Mouse (Mus musculus) liver, embryonic 12.5 days (tissue): ENCODE data around the gene D430041D05Rik. TPM values are rescaled to one million over a fixed set of nuclear protein-coding genes. Genes with fewer than 3 reads are reported as not detected.

ENCODE experiments used
- ATAC-seq: fragments of 200-750 bp; cut with Nextera tagmentation; 2 replicates; pipeline ENCODE4 v1.8.0; 2017; ENCODE audit warnings: moderate number of reproducible peaks, mild to moderate bottlenecking, moderate library complexity
- H3K27ac ChIP-seq: fragments of 300-500 bp; sonication (generic); 2 replicates; pipeline ENCODE4 v1.5.1; 2016; ENCODE audit warnings: mild to moderate bottlenecking
- H3K27me3 ChIP-seq: fragments of 300-500 bp; sonication (generic); replicated peaks from 2 replicates; pipeline ENCODE4 v1.6.1; 2016; ENCODE audit warnings: mild to moderate bottlenecking, moderate library complexity
- H3K36me3 ChIP-seq: fragments of 300-500 bp; sonication (generic); 2 replicates; pipeline ENCODE4 v1.6.1; 2016; ENCODE audit warnings: mild to moderate bottlenecking, moderate library complexity
- H3K4me1 ChIP-seq: fragments of 300-500 bp; sonication (generic); 2 replicates; pipeline ENCODE4 v1.6.1; 2016
- H3K4me2 ChIP-seq: fragments of 300-500 bp; sonication (generic); 2 replicates; pipeline ENCODE4 v1.6.1; 2016; ENCODE audit warnings: mild to moderate bottlenecking, moderate library complexity
- H3K4me3 ChIP-seq: fragments of 300-500 bp; sonication (generic); 2 replicates; pipeline ENCODE4 v1.5.1; 2016; ENCODE audit warnings: mild to moderate bottlenecking, moderate library complexity
- H3K9ac ChIP-seq: fragments of 300-500 bp; sonication (generic); 2 replicates; pipeline ENCODE4 v1.6.1; 2016; ENCODE audit warnings: mild to moderate bottlenecking, moderate library complexity
- H3K9me3 ChIP-seq: fragments of 300-500 bp; sonication (generic); replicated peaks from 2 replicates; pipeline ENCODE4 v1.6.1; 2016; ENCODE audit warnings: mild to moderate bottlenecking, moderate library complexity
- WGBS: fragments of 180-500 bp; shearing (Covaris S2); methylation state at CpG from one replicate; pipeline ENCODE4 v1.1.7; 2016; ENCODE audit not compliant: insufficient replicate concordance; 5-methylcytosine and 5-hydroxymethylcytosine counted together
- polyA plus RNA-seq: library from polyadenylated mRNA; unstranded; fragments of >200 nt; fragmentation: Nextera tagmentation; extraction: Ambion mirVana; gene quantifications from 2 replicates; pipeline ENCODE4 v1.2.1, GENCODE M21; 2016

Gene D430041D05Rik
- polyA plus RNA-seq, 1 experiment from 2014 or later = 0.02 TPM

DNA sequence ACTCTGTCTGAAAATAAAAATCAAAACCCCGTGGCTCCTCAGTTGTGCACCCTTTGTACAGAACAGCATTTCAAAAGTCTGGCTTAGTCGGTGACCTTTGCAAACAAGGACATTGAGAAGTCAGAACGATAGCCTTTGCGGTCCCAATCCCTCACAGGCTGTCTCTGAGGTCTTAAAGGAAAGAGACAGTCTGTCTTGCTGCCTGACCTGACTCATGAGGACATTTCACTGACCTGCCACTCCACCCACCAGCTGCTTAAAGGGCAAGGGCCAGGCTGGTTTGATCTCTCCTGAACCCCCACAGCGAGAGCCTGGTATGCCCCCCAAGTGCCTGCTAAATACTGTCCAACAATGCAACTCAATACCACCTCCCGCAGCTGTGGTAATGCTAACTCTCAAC is 6.8 kb downstream of the D430041D05Rik start:
- H3K27ac ChIP-seq = no peak overlapping the region
- no peaks in the 10 kb centered on the region for H3K4me1 ChIP-seq
- H3K36me3 ChIP-seq = no peaks in the 10 kb centered on the region
- no peak overlapping the region for H3K4me3 ChIP-seq
- 71% methylated on average over 6 of the region's 6 CpGs for WGBS
- H3K27me3 ChIP-seq = peaks cover 24% of the 10 kb centered on the region
- no peak overlapping the region for H3K4me2 ChIP-seq
- no peak overlapping the region for H3K9ac ChIP-seq
- no peak for ATAC-seq
- no peaks in the 10 kb centered on the region for H3K9me3 ChIP-seq

DNA sequence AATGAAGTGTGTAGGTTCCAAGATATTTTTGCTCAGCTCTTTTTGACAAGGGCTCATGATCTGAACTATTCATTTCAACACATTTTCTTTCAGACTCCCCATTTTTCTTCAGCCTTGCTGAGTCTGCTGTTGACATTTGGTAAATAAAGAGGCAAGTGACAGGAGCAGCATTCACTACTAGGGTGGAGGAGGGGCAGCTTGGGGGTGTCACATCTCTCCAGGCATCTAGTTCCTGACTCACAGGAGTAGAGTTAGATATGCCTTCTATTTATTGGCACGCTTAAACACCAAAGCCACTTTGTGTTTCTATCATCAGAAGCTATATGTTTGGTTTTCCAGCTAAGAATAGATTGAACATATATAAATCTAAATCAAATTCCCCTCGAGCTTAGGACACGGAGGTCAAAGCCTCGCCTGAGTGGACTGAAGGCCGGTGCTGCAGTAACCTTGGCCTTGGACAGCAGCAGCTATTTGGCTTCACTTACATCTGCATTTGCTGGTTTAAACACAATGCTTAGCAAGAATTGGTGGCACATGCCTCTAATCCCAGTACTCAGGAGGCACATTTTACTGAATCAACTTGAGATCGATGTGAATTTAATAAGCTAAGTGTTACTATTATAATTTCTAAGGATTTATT is 12.0 kb downstream of the D430041D05Rik start:
- Histone ChIP-seq H3K27ac (no peak overlapping the region), H3K4me3 (no peak overlapping the region), H3K9me3 (no peaks in the 10 kb centered on the region), H3K9ac (no peak overlapping the region), H3K4me2 (no peak overlapping the region), H3K4me1 (no peaks in the 10 kb centered on the region), H3K27me3 (no peaks in the 10 kb centered on the region), H3K36me3 (no peaks in the 10 kb centered on the region)
- ATAC-seq = no peak
- 69% methylated on average over 6 of the region's 6 CpGs for WGBS

DNA sequence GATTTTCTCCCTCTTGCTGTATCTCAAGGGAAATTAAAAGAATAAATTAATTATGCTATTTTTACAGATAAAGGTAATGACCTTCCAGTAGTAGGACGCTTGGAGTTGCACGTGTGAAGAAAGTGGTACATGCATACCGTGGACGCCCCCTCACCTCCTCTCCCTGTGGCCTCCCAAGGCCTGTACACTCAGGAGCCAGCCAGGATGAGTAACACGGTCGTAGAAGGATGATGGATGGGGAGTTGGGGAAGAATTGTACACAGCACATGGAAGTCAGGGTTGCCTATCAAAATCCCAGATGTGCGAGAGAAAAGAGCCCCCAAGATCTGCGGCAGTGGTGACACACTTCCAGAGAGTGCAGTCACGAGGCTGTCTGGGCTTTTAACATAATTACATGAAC is 14.9 kb downstream of the D430041D05Rik start:
- Histone ChIP-seq H3K27ac (no peak overlapping the region), H3K9me3 (no peaks in the 10 kb centered on the region), H3K36me3 (no peaks in the 10 kb centered on the region), H3K4me3 (no peak overlapping the region), H3K9ac (no peak overlapping the region), H3K27me3 (no peaks in the 10 kb centered on the region), H3K4me2 (no peak overlapping the region), H3K4me1 (no peaks in the 10 kb centered on the region)
- WGBS = 70% methylated on average over 9 of the region's 9 CpGs
- no peak for ATAC-seq

DNA sequence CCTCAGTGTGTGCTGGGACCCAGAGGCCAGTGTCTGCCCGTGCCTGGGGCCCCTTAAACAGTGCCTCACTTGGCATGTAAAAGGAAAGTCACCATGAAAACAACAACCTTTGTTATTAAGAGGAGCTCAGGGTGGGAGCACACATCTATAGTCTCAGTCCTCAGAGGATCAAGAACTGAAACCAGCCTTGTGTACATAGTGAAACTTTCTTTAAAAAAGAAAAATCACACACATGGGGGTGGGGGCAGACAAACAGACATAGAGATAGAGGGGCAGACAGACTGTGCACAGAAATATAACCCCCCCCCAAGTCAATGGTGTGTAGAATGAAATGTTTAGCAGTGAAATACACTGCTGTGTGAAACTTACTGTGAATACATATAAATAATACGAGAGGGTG is 16.0 kb downstream of the D430041D05Rik start:
- Histone ChIP-seq H3K27me3 (no peaks in the 10 kb centered on the region), H3K27ac (no peak overlapping the region), H3K4me3 (no peak overlapping the region)

DNA sequence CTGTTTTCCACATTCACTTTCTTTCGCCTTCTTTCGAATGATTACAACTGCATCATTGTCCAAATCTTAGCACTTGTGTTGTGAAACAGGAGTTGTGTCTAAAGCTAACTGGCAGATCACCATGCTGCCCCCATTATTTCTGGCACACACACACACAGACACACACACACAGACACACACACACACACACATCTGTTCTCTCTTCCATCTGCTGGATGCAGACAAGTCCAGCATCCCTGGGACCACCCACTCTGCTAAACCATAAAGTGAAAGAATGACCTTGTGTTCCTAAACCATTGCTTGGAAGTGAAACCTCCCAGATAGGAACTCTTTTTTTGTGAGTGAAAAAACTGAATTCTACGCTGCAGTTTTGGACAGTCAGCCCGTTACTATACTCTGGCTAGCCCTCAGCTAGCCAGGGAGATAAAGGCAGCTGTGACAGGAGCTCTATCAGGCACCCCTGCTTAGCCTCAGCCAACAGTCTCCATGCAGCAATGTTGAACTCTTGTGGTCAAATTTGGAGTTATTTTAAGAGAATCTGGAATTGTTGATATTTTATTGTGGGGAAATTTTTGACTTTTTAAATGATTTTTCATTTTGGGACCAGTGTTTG is 18.0 kb downstream of the D430041D05Rik start:
- no peak for ATAC-seq
- H3K4me1 ChIP-seq = no peaks in the 10 kb centered on the region
- H3K4me3 ChIP-seq = no peak overlapping the region
- WGBS = 66% methylated on average over 4 of the region's 4 CpGs
- no peak overlapping the region for H3K27ac ChIP-seq
- H3K9ac ChIP-seq = no peak overlapping the region
- no peaks in the 10 kb centered on the region for H3K36me3 ChIP-seq
- H3K27me3 ChIP-seq = no peaks in the 10 kb centered on the region
- no peak overlapping the region for H3K4me2 ChIP-seq
- H3K9me3 ChIP-seq = no peaks in the 10 kb centered on the region

More for the DNA sequence above, 16.0 kb downstream of the D430041D05Rik start:
- no peak overlapping the region for H3K4me2 ChIP-seq
- ATAC-seq = no peak
- WGBS = 39% methylated on average over 2 of the region's 2 CpGs
- H3K9me3 ChIP-seq = no peaks in the 10 kb centered on the region
- no peaks in the 10 kb centered on the region for H3K36me3 ChIP-seq
- no peaks in the 10 kb centered on the region for H3K4me1 ChIP-seq
- H3K9ac ChIP-seq = no peak overlapping the region

DNA sequence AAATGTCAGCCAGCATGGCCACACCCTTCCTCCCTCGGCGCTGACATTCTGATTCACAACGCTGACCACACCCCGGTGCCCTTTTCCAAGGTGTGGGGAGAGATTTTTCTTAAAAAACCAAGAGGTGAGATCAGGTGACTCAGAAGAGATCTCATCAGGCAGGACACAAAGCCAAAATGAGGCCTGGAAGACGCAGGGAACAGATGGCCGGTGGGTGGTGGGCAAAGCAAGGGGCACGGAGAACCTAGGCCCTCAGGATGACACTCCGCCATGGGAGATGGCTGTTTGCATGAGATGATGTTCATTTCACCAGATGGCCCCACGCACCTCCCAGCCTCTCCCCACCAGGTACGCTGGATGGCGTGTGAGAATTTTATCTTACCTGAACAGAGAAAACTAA is 21.6 kb downstream of the D430041D05Rik start:
- WGBS = 72% methylated on average over 11 of the region's 11 CpGs
- no peaks in the 10 kb centered on the region for H3K36me3 ChIP-seq

DNA sequence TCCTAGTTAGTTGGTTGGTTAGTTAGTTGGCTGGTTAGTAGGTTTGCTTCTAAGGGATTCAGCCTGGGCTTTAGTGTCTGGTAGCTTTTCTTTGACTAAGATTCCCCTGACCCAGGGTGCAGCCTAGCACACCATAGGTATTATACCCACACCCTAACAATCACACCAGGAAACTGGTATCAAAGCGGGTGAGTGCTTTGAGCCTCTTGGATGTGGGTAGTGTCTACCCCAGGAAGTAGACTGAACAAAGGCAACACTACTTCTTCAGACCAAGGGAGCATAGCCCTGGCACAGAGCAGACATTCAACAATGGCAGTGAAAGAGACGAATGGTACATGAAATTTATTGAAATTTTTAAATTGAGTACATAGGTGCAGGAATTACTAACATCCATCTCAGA is 24.9 kb downstream of the D430041D05Rik start:
- H3K4me3 ChIP-seq = no peak overlapping the region
- H3K4me1 ChIP-seq = no peaks in the 10 kb centered on the region
- no peak for ATAC-seq
- H3K4me2 ChIP-seq = no peak overlapping the region
- H3K9me3 ChIP-seq = no peaks in the 10 kb centered on the region
- no peaks in the 10 kb centered on the region for H3K36me3 ChIP-seq
- WGBS = 70% methylated on average over 2 of the region's 2 CpGs
- no peak overlapping the region for H3K9ac ChIP-seq
- no peak overlapping the region for H3K27ac ChIP-seq
- no peaks in the 10 kb centered on the region for H3K27me3 ChIP-seq

More for the DNA sequence above, 21.6 kb downstream of the D430041D05Rik start:
- Histone ChIP-seq H3K4me3 (no peak overlapping the region), H3K4me2 (no peak overlapping the region), H3K9ac (no peak overlapping the region), H3K27me3 (no peaks in the 10 kb centered on the region), H3K27ac (no peak overlapping the region), H3K4me1 (no peaks in the 10 kb centered on the region), H3K9me3 (no peaks in the 10 kb centered on the region)
- no peak for ATAC-seq

DNA sequence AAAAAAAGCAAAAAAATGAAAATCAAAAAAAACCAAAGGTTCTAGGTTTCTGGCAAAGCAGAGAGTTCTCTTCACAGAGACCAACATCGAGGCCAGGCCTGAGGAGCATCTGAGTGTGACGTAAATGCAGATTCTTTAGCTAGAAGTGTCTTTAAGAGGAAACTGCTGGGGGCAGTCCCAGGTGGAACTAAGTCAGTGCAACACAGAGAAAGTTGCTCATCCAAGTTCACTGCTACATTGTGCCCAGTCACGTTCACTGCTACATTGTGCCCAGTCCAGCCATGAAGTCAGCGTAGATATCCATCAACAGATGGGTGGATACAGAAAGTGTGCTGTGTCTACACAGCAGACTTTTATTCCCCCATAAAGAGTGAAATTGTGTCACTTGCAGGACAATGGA is 27.2 kb downstream of the D430041D05Rik start:
- ATAC-seq = no peak
- Histone ChIP-seq H3K36me3 (no peaks in the 10 kb centered on the region), H3K27me3 (peaks cover 11% of the 10 kb centered on the region), H3K4me3 (no peak overlapping the region), H3K9me3 (no peaks in the 10 kb centered on the region), H3K27ac (no peak overlapping the region), H3K4me2 (no peak overlapping the region), H3K9ac (no peak overlapping the region), H3K4me1 (no peaks in the 10 kb centered on the region)
- 75% methylated on average over 4 of the region's 4 CpGs for WGBS

DNA sequence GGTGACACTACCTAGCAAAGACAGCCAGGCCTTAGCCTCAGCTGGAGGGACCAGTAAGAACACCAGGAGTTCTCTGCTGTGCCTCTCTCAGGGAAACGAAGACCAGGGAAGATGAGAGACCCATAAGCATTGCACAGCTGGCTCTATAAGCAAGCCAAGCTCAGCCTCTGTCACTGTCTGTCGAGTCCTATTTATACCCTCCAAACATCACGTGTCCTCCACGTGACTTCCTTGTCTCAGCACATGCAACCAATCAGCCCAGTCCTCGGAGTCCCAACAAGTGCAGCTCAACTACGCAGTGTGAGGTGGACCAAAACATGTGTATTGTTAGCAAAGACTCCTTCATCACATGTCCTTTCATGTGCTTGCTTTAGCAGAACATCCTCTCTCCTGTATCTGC is 28.0 kb downstream of the D430041D05Rik start:
- H3K27ac ChIP-seq = no peak overlapping the region
- H3K9ac ChIP-seq = no peak overlapping the region
- H3K4me1 ChIP-seq = no peaks in the 10 kb centered on the region
- no peak overlapping the region for H3K4me2 ChIP-seq
- WGBS = 66% methylated on average over 6 of the region's 6 CpGs
- peaks cover 11% of the 10 kb centered on the region for H3K27me3 ChIP-seq
- no peak overlapping the region for H3K4me3 ChIP-seq
- H3K36me3 ChIP-seq = no peaks in the 10 kb centered on the region
- no peak for ATAC-seq
- H3K9me3 ChIP-seq = no peaks in the 10 kb centered on the region

DNA sequence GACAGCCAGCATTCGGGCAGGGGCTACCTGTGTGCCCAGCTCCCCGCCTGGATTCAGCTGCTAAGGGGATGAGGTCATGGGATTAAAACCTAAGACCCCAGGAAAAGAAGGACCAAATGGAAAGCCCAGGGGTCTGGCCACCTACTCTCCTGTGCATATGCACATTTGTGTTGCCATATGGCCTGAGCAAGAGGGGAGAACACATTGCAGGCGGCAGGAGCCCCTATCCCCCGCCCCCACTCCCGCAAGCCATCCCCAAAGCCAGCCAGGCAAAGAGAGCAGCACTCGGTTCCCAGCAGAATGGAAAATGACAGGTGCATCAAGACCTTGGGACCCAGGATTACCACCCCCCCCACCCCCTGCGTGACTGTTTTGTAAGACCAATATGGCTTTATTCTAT is 31.5 kb downstream of the D430041D05Rik start:
- H3K27ac ChIP-seq = no peak overlapping the region
- no peaks in the 10 kb centered on the region for H3K9me3 ChIP-seq
- H3K36me3 ChIP-seq = no peaks in the 10 kb centered on the region
- 20% methylated on average over 7 of the region's 7 CpGs for WGBS
- peaks cover 11% of the 10 kb centered on the region for H3K27me3 ChIP-seq
- no peak overlapping the region for H3K4me3 ChIP-seq
- no peak overlapping the region for H3K4me2 ChIP-seq
- no peak for ATAC-seq
- H3K4me1 ChIP-seq = no peaks in the 10 kb centered on the region
- no peak overlapping the region for H3K9ac ChIP-seq

DNA sequence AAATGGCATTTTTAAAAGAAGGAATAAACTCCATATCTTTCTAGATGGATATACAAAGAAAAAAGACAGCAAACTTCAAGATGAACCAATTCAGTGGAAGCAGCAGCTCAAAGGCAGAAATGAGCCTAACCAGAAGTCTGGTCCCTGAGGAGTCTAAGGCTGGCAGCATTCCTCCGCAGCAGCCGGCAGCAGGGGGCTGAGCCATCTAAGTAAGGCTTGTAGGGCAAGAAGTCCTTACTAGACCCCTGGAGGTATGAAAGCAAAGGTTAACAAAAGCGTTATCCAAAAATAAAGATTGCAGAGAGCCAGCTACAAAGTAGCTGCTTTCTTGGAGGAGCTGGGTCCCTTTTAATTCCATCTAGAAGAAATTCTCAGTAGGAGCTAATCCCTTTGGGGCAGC is 32.0 kb downstream of the D430041D05Rik start:
- no peak overlapping the region for H3K4me3 ChIP-seq
- H3K9me3 ChIP-seq = no peaks in the 10 kb centered on the region
- no peak for ATAC-seq
- no peak overlapping the region for H3K27ac ChIP-seq
- no peaks in the 10 kb centered on the region for H3K4me1 ChIP-seq
- WGBS = 18% methylated on average over 3 of the region's 3 CpGs
- H3K27me3 ChIP-seq = peaks cover 11% of the 10 kb centered on the region
- no peaks in the 10 kb centered on the region for H3K36me3 ChIP-seq
- H3K9ac ChIP-seq = no peak overlapping the region
- H3K4me2 ChIP-seq = no peak overlapping the region

DNA sequence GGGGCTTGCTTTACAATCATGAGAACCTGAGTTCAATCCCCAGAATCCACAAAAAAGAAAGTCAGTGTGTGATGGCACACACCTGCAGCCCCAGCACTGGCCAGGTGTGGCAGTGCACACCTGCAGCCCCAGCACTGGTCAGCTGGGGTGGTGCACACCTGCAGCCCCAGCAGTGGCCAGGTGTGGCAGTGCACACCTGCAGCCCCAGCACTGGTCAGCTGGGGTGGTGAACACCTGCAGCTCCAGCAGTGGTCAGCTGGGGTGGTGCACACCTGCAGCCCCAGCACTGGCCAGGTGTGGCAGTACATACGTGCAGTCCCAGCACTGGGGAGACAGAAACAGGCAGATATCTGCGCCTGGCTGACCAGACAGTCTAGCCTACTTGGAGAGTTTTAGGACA is 32.8 kb downstream of the D430041D05Rik start:
- 45% methylated on average over 2 of the region's 2 CpGs for WGBS
- ATAC-seq = no peak
- no peak overlapping the region for H3K4me2 ChIP-seq
- H3K36me3 ChIP-seq = no peaks in the 10 kb centered on the region
- H3K9me3 ChIP-seq = no peaks in the 10 kb centered on the region
- H3K27me3 ChIP-seq = peaks cover 11% of the 10 kb centered on the region
- H3K4me1 ChIP-seq = no peaks in the 10 kb centered on the region
- no peak overlapping the region for H3K4me3 ChIP-seq
- no peak overlapping the region for H3K27ac ChIP-seq
- no peak overlapping the region for H3K9ac ChIP-seq

DNA sequence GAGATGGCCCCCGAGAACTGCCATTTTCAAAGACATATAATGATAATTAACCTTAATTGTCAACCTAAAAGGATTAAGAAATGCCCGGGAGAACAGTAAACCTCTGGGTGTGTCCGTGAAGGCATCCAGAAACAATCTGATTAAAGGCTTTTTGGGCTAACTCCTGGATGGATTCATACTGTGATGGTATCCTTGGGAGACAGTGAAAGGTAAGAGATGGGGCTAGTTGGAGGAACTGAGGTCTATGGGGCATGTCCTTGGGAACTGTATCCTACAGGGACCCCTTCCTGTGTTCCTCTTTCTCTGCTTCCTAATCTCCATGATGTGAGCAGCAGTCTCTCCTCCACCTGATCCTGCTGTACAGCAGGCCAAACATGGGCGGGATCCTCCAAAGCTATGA is 38.7 kb downstream of the D430041D05Rik start:
- H3K4me3 ChIP-seq = no peak overlapping the region
- H3K4me1 ChIP-seq = no peaks in the 10 kb centered on the region
- no peaks in the 10 kb centered on the region for H3K27me3 ChIP-seq
- ATAC-seq = no peak
- WGBS = 67% methylated on average over 4 of the region's 4 CpGs
- H3K27ac ChIP-seq = no peak overlapping the region
- H3K9me3 ChIP-seq = no peaks in the 10 kb centered on the region
- H3K4me2 ChIP-seq = no peak overlapping the region
- no peaks in the 10 kb centered on the region for H3K36me3 ChIP-seq
- H3K9ac ChIP-seq = no peak overlapping the region
